Mouse (Mus musculus): Measurements from ENCODE around the gene Ptcd3. TPM values are rescaled to one million over a fixed set of nuclear protein-coding genes. Genes with fewer than 3 reads are reported as not detected.
"Not testable (repeated sequence)": the region's sequence is repeated elsewhere in the genome, so short reads cannot be mapped to it uniquely, and the experiment has no call there.

Gene Ptcd3
- polyA plus RNA-seq, 1 experiment = 19.4 TPM

DNA sequence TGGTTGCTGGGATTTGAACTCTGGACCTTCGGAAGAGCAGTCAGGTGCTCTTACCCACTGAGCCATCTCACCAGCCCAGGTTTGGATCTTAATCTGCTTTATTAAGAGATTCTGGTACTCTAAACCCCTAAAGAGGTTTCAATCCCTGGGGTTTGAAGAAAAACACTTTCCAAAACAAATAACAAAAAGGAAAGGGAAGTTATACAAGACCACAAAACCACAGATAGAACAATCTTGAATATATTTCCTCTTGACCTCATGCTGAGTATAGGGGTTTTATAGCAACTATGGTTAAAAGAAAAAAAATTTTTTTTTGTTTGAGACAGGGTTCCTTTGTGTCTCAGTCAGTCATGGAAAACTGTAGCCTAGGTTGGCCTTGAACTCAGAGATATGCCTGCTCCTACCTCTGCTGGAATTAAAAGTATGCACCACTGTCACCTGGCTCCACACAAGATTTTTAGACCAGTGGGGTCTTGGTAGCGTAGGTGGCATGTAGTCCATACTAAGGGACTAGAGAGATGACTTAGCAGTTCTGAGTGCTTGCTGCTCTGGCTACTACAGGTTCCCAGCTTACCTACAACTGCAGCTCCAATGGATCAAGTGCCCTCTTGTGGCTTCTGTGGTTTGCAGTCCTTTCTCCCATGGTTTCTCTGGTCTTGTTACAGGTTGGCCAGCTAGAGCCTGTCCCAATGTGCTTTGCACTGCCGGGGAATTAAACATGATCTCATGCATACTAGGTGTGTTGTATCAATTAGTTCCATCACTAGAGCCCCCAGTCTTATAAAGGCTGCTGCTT lies 30.4 kb downstream of the Ptcd3 start:
- DNase-seq = peak; percentile 5
- no peaks in the 10 kb centered on the region for H3K4me1 ChIP-seq (ENCODE audit: control insufficient read depth, insufficient read depth, low read length)
- H3K27me3 ChIP-seq (replicated peaks; ENCODE audit: control insufficient read depth, insufficient read depth, low read length) = no peaks in the 10 kb centered on the region
- peaks cover 14% of the 10 kb centered on the region for H3K36me3 ChIP-seq (ENCODE audit: control insufficient read depth, insufficient read depth, low read length)
- WGBS = 88% methylated on average over 3 of the region's 3 CpGs
- no peak overlapping the region for H3K27ac ChIP-seq (ENCODE audit: insufficient read depth, low read depth, low read length)
- no peak overlapping the region for H3K4me3 ChIP-seq (ENCODE audit: insufficient read depth, low read depth, low read length)
- TF ChIP-seq CTCF (conservative IDR thresholded peaks at IDR 0.05; ENCODE audit: insufficient read depth, insufficient read length, low read depth, low read length) = no peak
- TF ChIP-seq POLR2A (IDR thresholded peaks at IDR 0.05; ENCODE audit: low read depth, low read length) = no peak

- H3K27ac ChIP-seq (ENCODE audit: insufficient read depth, low read depth, low read length) = no peak overlapping the region
- no peak for TF ChIP-seq CTCF (conservative IDR thresholded peaks at IDR 0.05; ENCODE audit: insufficient read depth, insufficient read length, low read depth, low read length)
- TF ChIP-seq POLR2A (IDR thresholded peaks at IDR 0.05; ENCODE audit: low read depth, low read length) = no peak
Measured at GRCm38 (mm10) chr6:71871396-71871795, 37.2 kb downstream of the Ptcd3 start.

DNA sequence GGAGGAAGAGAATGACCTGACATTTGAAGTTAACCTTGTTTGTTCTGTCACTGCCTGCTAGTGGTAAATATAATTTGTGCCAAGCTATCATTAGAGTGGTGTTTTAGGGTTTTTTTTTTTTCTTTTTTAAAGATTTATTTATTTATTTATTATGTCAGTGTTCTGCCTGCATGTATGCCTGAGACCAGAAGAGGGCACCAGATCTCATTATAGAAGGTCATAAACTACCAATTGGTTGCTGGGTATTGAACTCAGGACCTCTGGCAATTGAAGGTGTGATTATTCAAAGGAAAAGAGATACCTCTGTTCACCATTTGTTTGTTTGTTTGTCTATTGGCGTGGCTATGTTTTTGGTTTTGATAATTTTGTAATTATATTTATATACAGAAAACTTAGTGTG lies 39.7 kb downstream of the Ptcd3 start:
- 100% methylated on average over 1 of the region's 1 CpGs for WGBS
- TF ChIP-seq CTCF (conservative IDR thresholded peaks at IDR 0.05; ENCODE audit: insufficient read depth, insufficient read length, low read depth, low read length) = no peak
- Histone ChIP-seq H3K4me3 (ENCODE audit: insufficient read depth, low read depth, low read length) (no peak overlapping the region), H3K27me3 (replicated peaks; ENCODE audit: control insufficient read depth, insufficient read depth, low read length) (no peaks in the 10 kb centered on the region), H3K27ac (ENCODE audit: insufficient read depth, low read depth, low read length) (no peak overlapping the region), H3K4me1 (ENCODE audit: control insufficient read depth, insufficient read depth, low read length) (no peaks in the 10 kb centered on the region), H3K36me3 (ENCODE audit: control insufficient read depth, insufficient read depth, low read length) (peaks cover 22% of the 10 kb centered on the region)
- DNase-seq = no peak

More at GRCm38 (mm10) chr6:71871396-71871795, 37.2 kb downstream of the Ptcd3 start:
- WGBS = 90% methylated on average over 9 of the region's 9 CpGs
- Histone ChIP-seq H3K27me3 (replicated peaks; ENCODE audit: control insufficient read depth, insufficient read depth, low read length) (no peaks in the 10 kb centered on the region), H3K4me1 (ENCODE audit: control insufficient read depth, insufficient read depth, low read length) (no peaks in the 10 kb centered on the region), H3K36me3 (ENCODE audit: control insufficient read depth, insufficient read depth, low read length) (peaks cover 10% of the 10 kb centered on the region), H3K4me3 (ENCODE audit: insufficient read depth, low read depth, low read length) (no peak overlapping the region)
- no peak for DNase-seq

- H3K36me3 ChIP-seq (ENCODE audit: control insufficient read depth, insufficient read depth, low read length) = peaks cover 26% of the 10 kb centered on the region
- no peak overlapping the region for H3K4me3 ChIP-seq (ENCODE audit: insufficient read depth, low read depth, low read length)
- no peaks in the 10 kb centered on the region for H3K4me1 ChIP-seq (ENCODE audit: control insufficient read depth, insufficient read depth, low read length)
- no peaks in the 10 kb centered on the region for H3K27me3 ChIP-seq (replicated peaks; ENCODE audit: control insufficient read depth, insufficient read depth, low read length)
- no peak overlapping the region for H3K27ac ChIP-seq (ENCODE audit: insufficient read depth, low read depth, low read length)
- DNase-seq = no peak
- TF ChIP-seq POLR2A (IDR thresholded peaks at IDR 0.05; ENCODE audit: low read depth, low read length) = no peak
- no peak for TF ChIP-seq CTCF (conservative IDR thresholded peaks at IDR 0.05; ENCODE audit: insufficient read depth, insufficient read length, low read depth, low read length)
- 87% methylated on average over 2 of the region's 2 CpGs for WGBS
Measured at GRCm38 (mm10) chr6:71867751-71868150, 40.8 kb downstream of the Ptcd3 start.

DNA sequence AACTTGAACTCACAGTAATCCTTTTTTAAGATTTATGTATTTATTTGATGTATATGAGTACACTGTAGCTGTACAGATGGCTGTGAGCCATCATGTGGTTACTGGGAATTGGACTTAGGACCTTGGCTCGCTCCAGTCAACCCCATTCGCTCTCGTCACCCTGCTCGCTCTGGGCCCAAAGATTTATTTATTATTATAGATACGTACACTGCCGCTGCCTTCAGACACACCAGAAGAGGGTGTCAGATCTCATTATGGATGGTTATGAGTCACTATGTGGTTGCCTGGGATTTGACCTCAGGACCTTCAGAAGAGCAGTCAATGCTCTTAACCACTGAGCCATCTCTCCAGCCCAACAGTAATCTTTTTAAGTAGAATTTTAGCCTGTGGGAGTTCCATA lies 61.6 kb downstream of the Ptcd3 start:
- not testable (repeated sequence) for H3K4me3 ChIP-seq (ENCODE audit: insufficient read depth, low read depth, low read length)
- whole genome bisulfite sequencing = 62% methylated on average over 6 of the region's 6 CpGs

DNA sequence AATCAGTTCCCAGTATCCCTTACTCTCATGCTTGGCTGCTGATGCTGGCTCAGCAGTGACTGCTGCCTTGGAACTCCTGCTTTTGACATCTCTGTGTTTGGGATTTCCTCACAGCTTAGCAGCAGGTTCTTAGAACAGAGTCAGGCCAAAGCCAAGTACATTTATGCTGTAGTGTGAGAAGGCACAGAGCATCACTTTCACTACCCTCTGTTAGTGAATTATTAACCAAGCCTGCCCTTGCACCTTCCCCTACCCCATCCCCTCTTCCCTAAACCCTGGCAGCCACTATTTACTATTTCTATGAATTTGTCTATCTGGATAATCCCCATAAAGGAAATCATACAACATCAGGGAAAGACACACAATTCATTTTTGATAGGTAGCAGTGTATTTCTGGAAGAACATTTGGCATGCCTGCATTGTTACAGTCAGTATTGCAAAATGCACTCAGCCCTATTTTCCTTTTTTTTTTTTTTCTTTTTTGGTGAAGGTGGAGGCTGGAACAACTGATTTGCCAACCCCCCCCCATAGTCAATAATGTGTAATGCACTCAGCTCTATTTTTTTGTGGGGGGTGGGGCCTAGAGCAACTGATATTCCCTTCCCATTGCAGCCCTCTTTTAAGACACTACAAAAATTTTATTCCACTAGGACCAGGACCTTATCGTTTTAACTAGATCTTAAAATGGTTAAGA lies 67.8 kb downstream of the Ptcd3 start:
- H3K4me1 ChIP-seq (ENCODE audit: control insufficient read depth, insufficient read depth, low read length) = peaks cover 14% of the 10 kb centered on the region
- H3K27ac ChIP-seq (ENCODE audit: insufficient read depth, low read depth, low read length) = no peak overlapping the region
- 100% methylated on average over 1 of the region's 1 CpGs for WGBS
- no peaks in the 10 kb centered on the region for H3K27me3 ChIP-seq (replicated peaks; ENCODE audit: control insufficient read depth, insufficient read depth, low read length)
- DNase-seq = peak; percentile 63
- no peaks in the 10 kb centered on the region for H3K36me3 ChIP-seq (ENCODE audit: control insufficient read depth, insufficient read depth, low read length)
- no peak overlapping the region for H3K4me3 ChIP-seq (ENCODE audit: insufficient read depth, low read depth, low read length)
- TF ChIP-seq CTCF (conservative IDR thresholded peaks at IDR 0.05; ENCODE audit: insufficient read depth, insufficient read length, low read depth, low read length) = no peak
- TF ChIP-seq POLR2A (IDR thresholded peaks at IDR 0.05; ENCODE audit: low read depth, low read length) = no peak

More for the DNA sequence above, 61.6 kb downstream of the Ptcd3 start:
- DNase-seq = peak; percentile 33
- not testable (repeated sequence) for H3K27me3 ChIP-seq (replicated peaks; ENCODE audit: control insufficient read depth, insufficient read depth, low read length); H3K36me3 ChIP-seq (ENCODE audit: control insufficient read depth, insufficient read depth, low read length); H3K27ac ChIP-seq (ENCODE audit: insufficient read depth, low read depth, low read length); H3K4me1 ChIP-seq (ENCODE audit: control insufficient read depth, insufficient read depth, low read length)

- no peak for TF ChIP-seq CTCF (conservative IDR thresholded peaks at IDR 0.05; ENCODE audit: insufficient read depth, insufficient read length, low read depth, low read length)
- no peak for TF ChIP-seq POLR2A (IDR thresholded peaks at IDR 0.05; ENCODE audit: low read depth, low read length)
- no peak for DNase-seq
- H3K27ac ChIP-seq (ENCODE audit: insufficient read depth, low read depth, low read length) = no peak overlapping the region
- H3K4me3 ChIP-seq (ENCODE audit: insufficient read depth, low read depth, low read length) = no peak overlapping the region
- H3K27me3 ChIP-seq (replicated peaks; ENCODE audit: control insufficient read depth, insufficient read depth, low read length) = no peaks in the 10 kb centered on the region
- no peaks in the 10 kb centered on the region for H3K36me3 ChIP-seq (ENCODE audit: control insufficient read depth, insufficient read depth, low read length)
- H3K4me1 ChIP-seq (ENCODE audit: control insufficient read depth, insufficient read depth, low read length) = peaks cover 14% of the 10 kb centered on the region
Measured at GRCm38 (mm10) chr6:71839815-71840214, 68.7 kb downstream of the Ptcd3 start.
